Mouse (Mus musculus): Measurements from ENCODE around the gene Egf.

DNA sequence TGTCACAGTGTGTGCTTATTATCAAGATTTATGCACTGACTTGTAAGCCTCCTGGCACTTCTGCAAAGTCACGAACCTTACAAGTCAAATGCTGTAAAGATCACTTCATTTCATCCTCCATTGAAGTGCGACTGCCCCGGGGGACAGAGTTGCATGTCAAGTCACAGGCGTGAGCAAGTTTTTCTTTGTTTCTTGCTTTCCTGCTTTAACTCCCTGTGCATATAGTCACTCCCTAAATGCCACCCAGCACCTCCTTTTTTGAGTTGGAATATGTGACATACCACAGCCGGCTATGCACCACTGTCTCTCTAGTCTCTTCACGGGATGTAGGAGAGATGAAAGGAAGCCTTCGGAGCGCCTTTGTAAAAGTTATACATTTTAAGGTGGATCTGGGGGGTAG is 56.2 kb downstream of the Egf start:
- TF ChIP-seq POLR2A (IDR thresholded peaks at IDR 0.05; ENCODE audit: insufficient read depth, low read depth, low read length) (no peak), CTCF (IDR thresholded peaks at IDR 0.05) (no peak), EP300 (IDR thresholded peaks at IDR 0.05; ENCODE audit: insufficient read depth, low read depth, low read length) (no peak)

All from heart, adult 2 months (tissue).